Mouse (Mus musculus) bone marrow macrophage, adult 2 months (primary cell): ENCODE data around the gene Slc39a11.

Source experiments
- CTCF ChIP-seq: IDR thresholded peaks from 2 replicates; pipeline ENCODE4 v1.5.1; 2012; ENCODE audit warnings: low read depth, mild to moderate bottlenecking, low read length, moderate library complexity
- POLR2A ChIP-seq: IDR thresholded peaks from 2 replicates; pipeline ENCODE4 v1.6.1; 2012; ENCODE audit warnings: mild to moderate bottlenecking, low read depth, low read length, borderline replicate concordance

GRCm38 (mm10) chr11:113678373-113678772 is 28.5 kb upstream of the Slc39a11 start:
- TF ChIP-seq CTCF (no peak), POLR2A (no peak)
